9 mouse cellular contexts compared by ENCODE assay signal in the genomic region with DNA sequence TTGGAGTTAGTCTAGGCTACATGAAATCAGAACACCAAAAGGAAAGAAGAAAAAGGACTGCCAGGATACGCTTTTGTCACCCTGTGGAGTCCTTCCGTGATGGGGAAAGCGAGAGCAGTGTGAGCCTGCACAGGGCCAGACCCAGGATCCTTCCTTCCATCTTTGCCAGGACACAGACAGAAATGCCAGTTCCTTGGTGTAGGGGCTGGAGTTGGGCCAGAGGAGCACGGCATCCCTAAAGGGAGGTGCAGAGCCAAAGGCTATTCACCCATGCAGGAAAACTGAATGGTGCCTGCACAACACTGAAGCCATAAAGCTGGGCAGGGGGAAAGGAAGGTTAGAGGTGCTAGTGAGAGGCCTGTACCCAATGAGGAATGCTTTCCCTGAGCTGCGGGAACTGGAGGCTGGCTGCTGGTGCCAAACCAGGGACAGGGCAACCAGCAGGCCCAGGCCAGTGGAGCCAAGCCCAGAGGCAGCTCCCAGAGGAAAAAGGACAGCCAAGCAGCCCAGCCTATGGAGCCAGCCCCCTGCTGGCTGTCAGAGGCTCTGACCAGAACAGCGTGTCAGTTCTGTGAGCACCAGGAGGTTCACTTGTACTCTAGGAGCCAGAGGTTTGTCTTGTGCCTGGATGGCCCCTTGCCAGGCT. TPM values are rescaled to one million over a fixed set of nuclear protein-coding genes. Genes with fewer than 3 reads are reported as not detected.
A peak's percentile ranks its signal among the peaks of the same experiment; 100 is the strongest.
DNase-seq lines count a peak whose midpoint lies in the region; ATAC-seq and TF ChIP-seq lines count a peak whose summit lies in the region.
"Had no signal": no experiment of that assay in that cellular context is flagged by ENCODE, and none has a peak within 500 bp of the region (broad histone marks: within the 10 kb centered on the region; RNA-seq: fewer than 3 reads in every experiment).

No protein-coding gene starts in this region.

- no peaks in the 10 kb centered on the region for H3K9me3 ChIP-seq in neural tube, embryonic 11.5 days (ENCODE audit: control insufficient read depth, low read length)
- no peaks in the 10 kb centered on the region for H3K9me3 ChIP-seq in hindbrain, embryonic 15.5 days
- no peaks in the 10 kb centered on the region for H3K9me3 ChIP-seq in liver, embryonic 11.5 days (ENCODE audit: control insufficient read depth, low read length)
- no peaks in the 10 kb centered on the region for H3K9me3 ChIP-seq in midbrain, postnatal 0 days (ENCODE audit: low read length)
- H3K9me3 ChIP-seq: megakaryocyte, embryonic 14.5 days had no signal

- no peak overlapping the region for H3K4me2 ChIP-seq in neural tube, embryonic 11.5 days (ENCODE audit: low read depth)
- H3K4me2 ChIP-seq in hindbrain, embryonic 15.5 days = no peak overlapping the region
- no peak overlapping the region for H3K4me2 ChIP-seq in liver, embryonic 11.5 days
- H3K4me2 ChIP-seq in midbrain, postnatal 0 days (ENCODE audit: low read depth, low read length, poor library complexity, severe bottlenecking) = no peak overlapping the region

- no peak overlapping the region for H3K4me3 ChIP-seq in neural tube, embryonic 11.5 days (ENCODE audit: low read depth, low read length)
- no peak overlapping the region for H3K4me3 ChIP-seq in hindbrain, embryonic 15.5 days
- no peak overlapping the region for H3K4me3 ChIP-seq in liver, embryonic 11.5 days (ENCODE audit: low read depth, low read length)
- H3K4me3 ChIP-seq in midbrain, postnatal 0 days (ENCODE audit: low read depth, low read length) = no peak overlapping the region
- H3K4me3 ChIP-seq: megakaryocyte, embryonic 14.5 days had no signal

- peak; percentile 69 for TF ChIP-seq CTCF in midbrain, postnatal 0 days (IDR thresholded peaks at IDR 0.05)

- H3K9ac ChIP-seq in neural tube, embryonic 11.5 days (ENCODE audit: low read length) = 0 out of 2 replicates have a peak overlapping the region, but pooled peaks have one; percentile 14
- no peak overlapping the region for H3K9ac ChIP-seq in hindbrain, embryonic 15.5 days
- H3K9ac ChIP-seq in liver, embryonic 11.5 days (ENCODE audit: low read depth, low read length) = no peak overlapping the region
- H3K9ac ChIP-seq in midbrain, postnatal 0 days (replicated peaks; ENCODE audit: low read length, poor library complexity, severe bottlenecking) = no peak overlapping the region

- H3K4me1 ChIP-seq in neural tube, embryonic 11.5 days (ENCODE audit: control insufficient read depth, insufficient read depth, low read length) = peaks cover 4% of the 10 kb centered on the region; the same call in 1 of the 2 replicates
- peaks cover 17% of the 10 kb centered on the region for H3K4me1 ChIP-seq in hindbrain, embryonic 15.5 days (replicated peaks)
- H3K4me1 ChIP-seq in liver, embryonic 11.5 days (replicated peaks; ENCODE audit: control insufficient read depth, insufficient read depth, low read length) = peaks cover 6% of the 10 kb centered on the region
- H3K4me1 ChIP-seq in midbrain, postnatal 0 days (ENCODE audit: insufficient read depth, low read length) = peaks cover 4% of the 10 kb centered on the region

- H3K36me3 ChIP-seq in neural tube, embryonic 11.5 days (ENCODE audit: control insufficient read depth, insufficient read depth, low read length) = no peaks in the 10 kb centered on the region
- H3K36me3 ChIP-seq in hindbrain, embryonic 15.5 days = no peaks in the 10 kb centered on the region
- H3K36me3 ChIP-seq in liver, embryonic 11.5 days (ENCODE audit: control insufficient read depth, insufficient read depth, low read length) = no peaks in the 10 kb centered on the region
- H3K36me3 ChIP-seq in midbrain, postnatal 0 days (ENCODE audit: insufficient read depth, low read length) = no peaks in the 10 kb centered on the region

- no peaks in the 10 kb centered on the region for H3K27me3 ChIP-seq in neural tube, embryonic 11.5 days (ENCODE audit: control insufficient read depth, insufficient read depth, low read length)
- no peaks in the 10 kb centered on the region for H3K27me3 ChIP-seq in hindbrain, embryonic 15.5 days
- no peaks in the 10 kb centered on the region for H3K27me3 ChIP-seq in liver, embryonic 11.5 days (replicated peaks; ENCODE audit: control insufficient read depth, insufficient read depth, low read length)
- no peaks in the 10 kb centered on the region for H3K27me3 ChIP-seq in midbrain, postnatal 0 days (ENCODE audit: insufficient read depth, low read length)
- H3K27me3 ChIP-seq: megakaryocyte, embryonic 14.5 days had no signal

- DNase-seq in neural tube, embryonic 11.5 days (ENCODE audit: low spot score) = peak; percentile 57
- no peak for DNase-seq in neural tube, embryonic 10.5 days (ENCODE audit: extremely low spot score, low spot score)
- peak; percentile 50 for DNase-seq in cerebellum, adult 9-10 months
- peak; percentile 69 for DNase-seq in gastrocnemius, postnatal 14 days
- DNase-seq in liver, embryonic 11.5 days (ENCODE audit: low spot score) = peak; percentile 45
- DNase-seq in midbrain, postnatal 0 days (ENCODE audit: low spot score) = peak; percentile 79
- DNase-seq in spleen, postnatal 36 days (ENCODE audit: low spot score in 2 of 2) = no peak

- H3K27ac ChIP-seq in neural tube, embryonic 11.5 days (ENCODE audit: low read depth, low read length) = no peak overlapping the region
- H3K27ac ChIP-seq in hindbrain, embryonic 15.5 days (replicated peaks) = peak overlapping the region; percentile 54
- H3K27ac ChIP-seq in liver, embryonic 11.5 days (ENCODE audit: low read depth, low read length) = no peak overlapping the region
- H3K27ac ChIP-seq in midbrain, postnatal 0 days (ENCODE audit: low read depth, low read length) = peak overlapping the region; percentile 32

- ATAC-seq in neural tube, embryonic 11.5 days (ENCODE audit: insufficient read depth, low FRiP score, low TSS enrichment) = 0 out of 2 replicates have a peak, but pooled peaks have one; percentile 23
- ATAC-seq in hindbrain, embryonic 15.5 days (ENCODE audit: low FRiP score, low read depth) = peak; percentile 70; the same call in 1 of the 2 replicates
- ATAC-seq in liver, embryonic 11.5 days (replicated peaks; ENCODE audit: low FRiP score) = peak; percentile 48
- peak; percentile 64 for ATAC-seq in midbrain, postnatal 0 days (ENCODE audit: low FRiP score)

- intact Hi-C loops in gastrocnemius, postnatal 14 days (cut with DNase I; ENCODE audit: low total_unique reads) = no loop called here

- 56% methylated on average over 6 of the region's 6 CpGs for WGBS in neural tube, embryonic 11.5 days
- WGBS in hindbrain, embryonic 15.5 days = 54% methylated on average over 6 of the region's 6 CpGs
- WGBS in liver, embryonic 11.5 days = 66% methylated on average over 6 of the region's 6 CpGs
- 48% methylated on average over 6 of the region's 6 CpGs for WGBS in midbrain, postnatal 0 days

RNA-seq across cellular contexts. Expression of a gene that starts 32.4 kb away (rescaled TPM):
- polyA plus RNA-seq in neural tube, embryonic 11.5 days (2014; fragmentation: Nextera tagmentation; extraction: Ambion mirVana) = 64.6 and 68.9 TPM in 2 replicates
- total RNA-seq in gastrocnemius, postnatal 14 days (2021) = 10 to 100 TPM; 10.5 to 13.7 TPM
- 89.0 and 89.9 TPM in 2 replicates for polyA plus RNA-seq in hindbrain, embryonic 15.5 days (2015; fragmentation: Nextera tagmentation; extraction: Ambion mirVana)
- 65.1 and 66.8 TPM in 2 replicates for polyA plus RNA-seq in liver, embryonic 11.5 days (2014; fragmentation: Nextera tagmentation; extraction: Ambion mirVana)
- total RNA-seq in midbrain, postnatal 0 days (2014; rRNA removed) = 24.7 and 27.9 TPM in 2 replicates
- polyA plus RNA-seq in midbrain, postnatal 0 days (2015; fragmentation: Nextera tagmentation; extraction: Ambion mirVana) = 103 TPM in 2 replicates

RNA-seq across cellular contexts. Expression of a gene that starts 49.1 kb away (rescaled TPM):
- 11.0 and 13.3 TPM in 2 replicates for polyA plus RNA-seq in neural tube, embryonic 11.5 days (2014; fragmentation: Nextera tagmentation; extraction: Ambion mirVana)
- 1 to 10 TPM; 1.2 TPM for total RNA-seq in gastrocnemius, postnatal 14 days (2021)
- 3.2 and 3.5 TPM in 2 replicates for polyA plus RNA-seq in hindbrain, embryonic 15.5 days (2015; fragmentation: Nextera tagmentation; extraction: Ambion mirVana)
- 27.2 and 27.8 TPM in 2 replicates for polyA plus RNA-seq in liver, embryonic 11.5 days (2014; fragmentation: Nextera tagmentation; extraction: Ambion mirVana)
- total RNA-seq in midbrain, postnatal 0 days (2014; rRNA removed) = 4.2 and 5.3 TPM in 2 replicates
- polyA plus RNA-seq in midbrain, postnatal 0 days (2015; fragmentation: Nextera tagmentation; extraction: Ambion mirVana) = 1.7 and 1.8 TPM in 2 replicates

Comparison
In these comparisons a context has a peak if more than half of its experiments do, and no peak if none do; other contexts are left out.
1. DNase-seq: peak in neural tube, embryonic 11.5 days (single experiment), cerebellum, adult 9-10 months (single experiment), gastrocnemius, postnatal 14 days (single experiment), liver, embryonic 11.5 days (single experiment) and midbrain, postnatal 0 days (single experiment); none in neural tube, embryonic 10.5 days (single experiment) and spleen, postnatal 36 days (0 of 2).
2. H3K27ac ChIP-seq: peak in hindbrain, embryonic 15.5 days (single experiment) and midbrain, postnatal 0 days (single experiment); none in neural tube, embryonic 11.5 days (single experiment) and liver, embryonic 11.5 days (single experiment).
3. Peak in every context shown above with its lines, with median percentiles within 50 percentile points of each other: ATAC-seq.